Mouse (Mus musculus): Measurements from ENCODE around the gene Cpm.
"Not testable (repeated sequence)": the region's sequence is repeated elsewhere in the genome, so short reads cannot be mapped to it uniquely, and the experiment has no call there.

The Cpm gene

DNA sequence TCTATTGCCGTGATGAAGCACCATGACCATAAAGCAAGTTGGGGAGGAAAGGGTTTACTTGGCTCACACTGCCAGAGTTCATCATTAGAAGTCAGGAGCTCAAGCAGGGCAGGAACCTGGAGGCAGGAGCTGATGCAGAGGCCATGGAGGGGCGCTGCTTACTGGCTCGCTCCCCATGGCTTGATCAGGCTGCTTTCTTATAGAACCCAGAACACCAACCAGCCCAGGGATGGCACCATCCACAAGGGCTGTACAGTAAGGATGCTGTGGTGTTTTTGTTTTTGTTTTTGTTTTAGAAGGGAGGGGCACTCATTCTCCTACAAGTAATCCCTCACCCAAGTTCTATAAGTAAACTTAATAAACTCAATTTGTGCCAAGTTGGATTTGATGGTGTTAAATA lies 87.4 kb downstream of the Cpm start:
- no peak for DNase-seq (ENCODE audit: low spot score in 2 of 2)

DNA sequence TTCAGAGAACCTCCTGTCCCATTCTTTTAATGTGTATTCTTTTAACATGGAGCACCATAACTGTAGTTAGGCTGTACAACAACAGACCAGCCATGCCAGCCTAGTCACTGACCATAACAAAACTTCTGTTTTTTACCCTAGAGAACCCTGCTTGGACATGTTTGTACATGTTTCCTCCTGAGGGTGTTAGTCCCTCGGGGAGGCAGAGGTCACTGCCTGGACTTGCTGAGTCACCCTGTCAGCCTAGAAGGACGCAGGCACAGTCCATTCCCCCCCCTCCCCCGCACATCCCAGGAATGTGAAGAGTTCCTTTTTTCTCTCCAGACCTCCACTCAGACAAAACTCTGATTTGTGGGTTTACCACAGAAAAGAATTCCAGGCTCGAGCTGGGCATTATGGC lies 88.3 kb downstream of the Cpm start:
- no peak for DNase-seq (ENCODE audit: low spot score in 2 of 2)

DNA sequence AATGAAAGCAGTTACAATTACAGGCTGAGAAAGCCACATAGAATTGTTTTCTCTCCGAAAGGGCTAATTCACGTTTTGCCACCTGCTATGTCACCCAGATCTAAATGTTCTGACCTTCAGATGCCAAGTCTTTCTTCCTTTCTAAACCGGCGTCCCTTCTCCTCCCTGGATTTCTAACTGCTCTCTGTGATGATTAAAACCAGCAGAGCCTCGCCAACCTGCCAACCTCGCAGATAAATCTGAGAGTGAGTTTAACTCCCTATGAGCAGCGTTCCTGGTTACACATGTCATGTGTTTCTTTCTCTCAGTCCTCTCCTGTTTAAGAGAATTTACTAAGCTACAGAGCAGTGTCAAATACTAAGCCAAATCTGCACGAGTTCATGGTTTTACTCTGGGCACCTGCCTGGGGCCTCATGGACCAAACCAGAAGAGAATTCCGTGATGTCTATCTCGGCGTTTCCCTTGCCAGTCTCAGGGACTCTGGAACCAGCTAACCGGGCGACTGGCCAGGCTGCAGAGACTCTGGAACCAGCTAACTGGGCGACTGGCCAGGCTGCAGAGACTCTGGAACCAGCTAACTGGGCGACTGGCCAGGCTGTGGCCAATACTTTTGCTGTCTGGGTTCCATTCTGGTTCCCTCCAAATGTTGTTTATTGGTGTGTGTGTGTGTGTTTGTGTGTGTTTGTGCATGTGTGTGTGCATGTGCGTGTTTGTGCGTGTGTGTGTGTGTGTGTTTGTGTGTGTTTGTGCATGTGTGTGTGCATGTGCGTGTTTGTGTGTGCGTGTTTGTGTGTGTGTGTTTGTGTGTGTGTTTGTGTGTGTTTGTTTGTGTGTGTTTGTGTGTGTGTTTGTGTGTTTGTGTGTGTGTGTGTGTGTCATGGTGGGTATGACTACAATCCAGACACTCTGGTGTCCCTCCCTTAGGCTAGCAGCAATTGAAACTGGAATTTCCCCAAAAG lies 89.1 kb downstream of the Cpm start:
- DNase-seq (ENCODE audit: low spot score in 2 of 2): no peak

DNA sequence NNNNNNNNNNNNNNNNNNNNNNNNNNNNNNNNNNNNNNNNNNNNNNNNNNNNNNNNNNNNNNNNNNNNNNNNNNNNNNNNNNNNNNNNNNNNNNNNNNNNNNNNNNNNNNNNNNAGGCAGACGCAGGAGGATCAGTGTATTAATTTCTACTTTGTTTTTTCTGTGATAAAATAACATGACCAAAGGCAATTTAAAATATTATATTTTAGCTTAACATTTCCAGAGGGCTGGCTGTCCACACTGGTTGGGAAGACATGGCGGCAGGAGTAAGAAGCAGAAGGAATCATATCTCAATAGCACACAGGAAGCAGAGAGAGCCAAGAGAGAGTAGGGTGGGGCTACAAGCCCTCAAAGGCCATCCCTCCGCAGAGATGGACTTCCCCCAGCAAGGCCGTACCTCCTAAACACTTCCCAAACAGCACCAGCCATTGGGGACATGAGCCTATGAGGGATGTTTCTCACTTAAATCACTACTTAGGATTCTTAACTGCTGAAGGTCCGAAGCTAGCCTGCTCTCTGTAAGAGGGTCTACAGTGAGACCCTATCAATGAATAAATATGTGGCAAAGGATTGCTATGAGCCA lies 94.9 kb downstream of the Cpm start:
- no peak for DNase-seq (ENCODE audit: low spot score in 2 of 2)

DNA sequence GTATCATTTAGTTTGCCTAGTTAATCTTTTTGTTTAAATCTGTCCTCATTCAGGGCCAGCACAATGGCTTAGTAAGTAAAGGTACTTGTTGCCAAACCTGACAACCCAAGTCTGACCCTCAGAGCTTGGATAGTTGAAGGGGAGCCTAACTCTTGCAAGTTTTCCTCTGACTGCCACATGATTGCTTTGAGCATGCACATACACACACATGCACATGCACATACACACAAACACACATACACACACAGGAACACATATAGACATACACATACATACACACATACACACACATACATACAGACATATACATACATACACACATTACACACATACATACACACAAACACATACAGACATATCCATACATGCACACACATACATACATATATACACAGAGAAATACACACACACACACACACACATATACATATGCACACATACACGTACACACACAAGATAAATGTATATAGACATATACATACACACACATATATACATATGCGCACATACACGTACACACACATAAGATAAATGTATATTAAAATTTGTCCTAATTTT lies 95.6 kb downstream of the Cpm start:
- DNase-seq (ENCODE audit: low spot score in 2 of 2): no peak

DNA sequence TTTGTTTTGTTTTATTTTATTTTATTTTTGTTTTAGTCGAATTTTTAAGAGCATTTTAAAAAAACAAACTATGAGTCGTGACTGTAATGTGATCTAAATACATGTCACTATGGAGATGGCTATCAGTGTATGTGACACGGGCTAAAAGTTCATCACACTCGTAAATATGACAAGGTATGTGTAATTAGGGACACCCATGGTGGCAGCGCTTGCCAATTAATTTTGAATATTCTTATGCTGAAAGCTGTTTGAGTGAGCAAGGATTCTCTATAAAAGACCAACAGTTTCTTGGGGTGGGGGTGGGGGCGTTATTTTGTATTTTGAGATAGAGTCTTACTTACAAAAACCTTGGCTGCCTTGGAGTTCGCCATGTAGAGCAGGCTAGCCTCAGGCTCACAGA lies 96.4 kb downstream of the Cpm start:
- DNase-seq (ENCODE audit: low spot score in 2 of 2): no peak

DNA sequence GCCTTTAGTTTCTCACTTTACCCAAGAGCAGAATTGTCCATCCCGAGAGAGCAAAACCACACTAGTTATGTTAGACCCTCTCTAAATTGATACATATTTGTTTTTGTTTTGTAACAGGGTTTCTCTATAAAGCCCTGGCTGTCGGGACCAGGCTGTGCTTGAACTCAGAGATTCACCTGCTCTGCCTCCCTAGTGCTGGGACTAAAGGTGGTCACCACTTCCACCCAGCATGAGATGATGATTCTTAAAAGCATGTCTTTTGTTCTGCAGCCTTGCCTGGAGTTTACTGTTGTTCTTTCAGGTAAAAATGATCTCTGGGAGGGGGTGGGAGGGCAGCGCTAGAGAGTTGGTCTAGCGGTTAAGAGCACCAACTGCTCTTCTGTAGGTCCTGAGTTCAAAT lies 97.0 kb downstream of the Cpm start:
- DNase-seq (ENCODE audit: low spot score in 2 of 2): no peak

DNA sequence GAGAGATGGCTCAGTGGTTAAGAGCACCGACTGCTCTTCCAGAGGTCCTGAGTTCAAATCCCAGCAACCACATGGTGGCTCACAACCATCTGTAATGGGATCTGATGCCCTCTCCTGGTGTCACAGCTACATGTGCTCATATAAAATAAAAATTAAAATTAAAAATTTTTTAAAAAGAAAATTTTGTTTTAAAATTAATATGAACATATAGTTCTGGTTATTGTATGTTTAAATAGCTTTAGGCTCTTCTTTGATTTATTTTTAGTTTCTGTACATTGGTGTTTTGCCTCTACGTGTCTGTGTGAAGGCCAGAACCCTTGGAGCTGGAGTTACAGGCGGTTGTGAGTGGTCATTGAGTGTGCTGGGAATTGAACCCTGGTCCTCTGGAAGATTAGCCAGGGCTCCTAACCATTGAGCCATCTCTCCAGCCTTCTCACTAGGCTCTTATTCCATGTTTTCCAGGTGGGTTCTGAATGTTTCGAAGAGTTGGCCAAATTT lies 97.6 kb downstream of the Cpm start:
- DNase-seq (ENCODE audit: low spot score in 2 of 2): no peak

DNA sequence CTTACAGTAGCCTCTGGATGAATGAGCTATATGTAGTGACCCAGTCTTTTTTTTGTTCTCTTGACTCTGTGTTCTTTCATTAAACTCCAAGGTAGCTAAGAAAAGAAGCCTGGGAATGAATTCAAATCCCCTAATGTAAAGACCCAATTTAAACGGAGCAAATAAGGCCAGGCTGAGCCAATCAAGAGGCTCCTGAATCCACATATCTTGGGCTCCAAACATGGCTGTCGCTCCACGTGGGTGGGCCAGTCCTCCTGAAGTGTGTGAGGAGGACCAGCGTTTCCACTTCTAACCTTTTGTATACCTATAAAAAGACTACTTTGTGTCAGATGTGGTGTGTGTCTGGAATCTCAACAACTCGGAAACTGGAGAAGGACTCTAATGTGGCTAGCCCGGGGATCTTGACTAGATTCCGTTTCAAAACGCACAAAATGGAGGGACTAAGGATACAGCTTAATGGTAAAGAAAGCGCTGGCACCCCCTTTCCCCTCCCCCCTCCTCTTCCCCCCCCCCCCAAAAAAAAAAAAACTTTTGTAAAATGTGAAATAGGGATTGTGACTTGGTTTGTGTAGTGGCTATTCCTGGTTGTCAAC lies 98.3 kb downstream of the Cpm start:
- DNase-seq (ENCODE audit: low spot score in 2 of 2): no peak

DNA sequence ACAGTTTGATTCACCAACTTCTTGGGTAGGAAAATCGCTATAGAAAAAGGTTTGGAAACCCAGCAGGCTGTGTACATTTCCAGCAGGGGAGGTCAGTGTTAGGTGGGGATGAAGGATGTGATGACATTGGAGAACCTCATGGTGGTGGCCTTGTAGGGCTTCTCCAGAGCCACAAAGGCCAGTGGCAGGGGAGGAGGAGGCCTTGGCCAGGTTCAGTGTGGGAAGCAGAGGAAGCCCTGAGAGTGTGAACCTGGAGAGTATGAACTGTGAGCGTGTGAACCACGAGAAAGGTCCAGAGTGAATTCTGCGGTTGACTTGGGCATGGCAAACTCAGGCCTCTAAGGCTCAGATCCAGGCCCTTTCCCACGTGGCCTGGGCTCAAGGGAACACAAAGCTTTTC lies 99.3 kb downstream of the Cpm start:
- DNase-seq (ENCODE audit: low spot score in 2 of 2): no peak

DNA sequence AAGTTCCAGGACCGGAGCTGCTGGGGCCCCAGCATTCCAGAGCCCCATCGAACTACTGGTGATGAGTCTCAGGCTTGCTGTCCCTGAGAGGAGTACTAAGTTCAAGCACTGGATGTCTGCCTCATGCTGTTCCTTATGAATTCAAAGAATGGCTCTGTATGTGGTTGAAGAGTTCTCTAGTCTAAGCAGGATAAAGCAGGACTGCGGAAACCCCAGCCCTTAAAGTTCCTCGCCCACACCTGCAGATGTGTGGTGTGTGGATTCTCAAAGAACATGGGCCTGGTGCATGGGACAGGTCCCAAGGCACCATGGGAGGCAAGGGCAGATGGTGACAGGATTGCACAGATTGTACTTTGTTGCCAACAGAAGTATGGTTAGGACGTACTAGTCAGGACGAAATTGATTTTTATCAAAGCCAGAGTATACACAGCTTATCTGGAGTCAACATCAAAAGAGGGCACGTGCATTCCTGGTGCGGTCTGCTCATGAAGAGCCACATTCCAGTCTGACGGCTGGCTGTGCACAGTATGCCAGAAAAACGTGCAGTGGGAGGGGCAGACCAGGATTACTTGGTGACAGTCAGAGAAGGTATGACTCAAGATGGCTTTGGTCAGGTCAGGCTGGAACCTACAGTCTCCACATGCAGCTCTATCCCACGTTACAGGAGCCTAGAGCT lies 100.0 kb downstream of the Cpm start:
- no peak for DNase-seq (ENCODE audit: low spot score in 2 of 2)

DNA sequence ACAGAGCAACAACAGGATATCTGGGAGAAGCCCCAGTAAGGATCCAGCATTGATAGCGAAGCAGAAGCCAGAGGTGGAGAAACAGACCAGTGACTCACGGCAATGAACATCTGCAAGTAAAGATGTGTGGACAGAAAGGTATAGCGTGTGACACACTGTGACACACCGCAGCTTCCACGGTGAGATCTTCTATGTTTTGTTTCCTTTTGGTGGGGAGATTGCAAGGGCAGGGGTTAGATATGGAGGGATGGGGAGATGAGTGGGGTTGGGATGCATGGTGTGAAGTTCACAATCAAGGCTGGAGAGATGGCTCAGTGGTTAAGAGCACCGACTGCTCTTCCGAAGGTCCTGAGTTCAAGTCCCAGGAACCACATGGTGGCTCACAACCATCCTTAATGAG lies 100.8 kb downstream of the Cpm start:
- DNase-seq (ENCODE audit: low spot score in 2 of 2): no peak

DNA sequence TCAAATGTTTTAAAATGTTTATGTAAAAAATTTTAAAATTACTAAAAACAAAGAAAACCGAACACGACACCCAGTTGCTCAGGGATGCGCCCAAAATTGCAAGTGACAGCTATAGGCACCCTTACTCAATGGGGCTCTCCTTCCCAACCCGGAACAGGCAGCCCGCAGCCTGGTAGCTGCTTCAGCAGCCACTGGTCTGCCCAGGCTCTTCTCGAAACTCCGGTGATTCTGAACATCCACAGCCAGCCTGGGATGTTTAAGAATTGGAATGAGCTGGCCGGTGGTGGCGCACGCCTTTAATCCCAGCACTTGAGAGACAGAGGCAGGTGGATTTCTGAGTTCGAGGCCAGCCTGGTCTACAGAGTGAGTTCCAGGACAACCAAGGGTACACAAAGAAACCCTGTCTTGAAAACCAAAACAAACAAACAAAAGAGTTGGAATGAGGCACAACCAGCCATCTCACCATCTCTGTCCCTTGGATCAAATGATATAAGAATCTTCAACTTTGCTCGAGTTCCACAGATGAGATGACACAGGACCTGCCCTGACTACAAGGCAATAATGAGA lies 101.4 kb downstream of the Cpm start:
- no peak for DNase-seq (ENCODE audit: low spot score in 2 of 2)

DNA sequence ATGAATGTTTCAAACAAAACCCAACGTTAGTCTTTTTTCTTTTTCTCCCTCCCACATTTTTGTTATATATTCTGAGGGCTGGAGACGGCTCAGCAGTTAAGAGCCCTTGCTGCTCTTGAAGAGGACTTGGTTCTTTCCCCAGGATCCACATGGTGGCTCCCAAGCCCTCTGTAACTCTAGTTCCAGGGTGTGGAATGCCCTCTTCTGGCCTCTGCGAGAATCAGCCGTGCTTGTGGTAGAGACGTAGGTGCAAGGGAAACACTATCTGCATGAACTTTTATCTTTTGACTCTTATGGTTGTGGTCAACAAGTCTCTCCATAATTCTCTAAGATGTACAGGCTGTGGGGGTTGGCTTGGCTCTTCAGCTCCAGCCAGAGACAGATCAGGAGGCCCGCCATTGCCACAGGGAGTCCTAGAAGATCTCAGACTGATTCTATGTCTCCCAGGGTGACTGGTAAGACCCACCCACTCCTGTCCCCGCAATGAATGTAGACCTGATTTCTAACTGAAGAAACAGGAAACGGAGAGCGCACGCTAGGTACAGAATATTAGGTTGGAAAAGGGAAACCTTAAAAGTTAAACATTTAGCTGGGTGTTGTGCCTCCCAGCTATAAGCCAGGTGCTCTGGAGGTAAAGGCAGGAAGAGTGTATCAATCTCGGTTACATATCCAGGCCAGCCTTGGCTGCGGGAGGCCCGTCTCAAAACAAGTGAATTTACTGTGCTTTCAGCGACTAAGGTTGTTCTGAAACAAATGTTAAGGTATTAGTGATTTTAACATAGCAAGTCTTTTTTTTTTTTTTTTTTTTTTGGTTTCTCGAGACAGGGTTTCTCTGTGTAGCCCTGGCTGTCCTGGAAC lies 102.2 kb downstream of the Cpm start:
- DNase-seq (ENCODE audit: low spot score in 2 of 2): peak; percentile 64 to 72

DNA sequence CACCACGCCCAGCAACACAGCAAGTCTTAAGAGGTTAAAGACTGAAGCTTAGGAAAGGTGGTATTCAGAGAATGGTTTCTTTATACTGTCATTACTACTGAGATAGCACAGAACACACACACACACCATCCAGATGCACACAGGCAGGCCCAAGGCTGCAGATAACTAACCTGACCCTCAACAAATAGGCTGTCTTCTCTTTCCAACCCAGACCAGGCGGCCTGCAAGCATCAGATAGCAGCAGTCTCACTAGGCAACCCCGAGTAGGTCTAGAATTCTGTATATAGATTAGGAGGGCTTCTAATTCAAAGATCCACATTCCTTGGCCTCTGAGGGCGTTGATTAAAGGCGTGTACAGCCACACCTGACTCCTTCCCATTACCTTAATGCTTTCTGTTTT lies 102.9 kb downstream of the Cpm start:
- peak; percentile 32 to 45 for DNase-seq (ENCODE audit: low spot score in 2 of 2)

DNA sequence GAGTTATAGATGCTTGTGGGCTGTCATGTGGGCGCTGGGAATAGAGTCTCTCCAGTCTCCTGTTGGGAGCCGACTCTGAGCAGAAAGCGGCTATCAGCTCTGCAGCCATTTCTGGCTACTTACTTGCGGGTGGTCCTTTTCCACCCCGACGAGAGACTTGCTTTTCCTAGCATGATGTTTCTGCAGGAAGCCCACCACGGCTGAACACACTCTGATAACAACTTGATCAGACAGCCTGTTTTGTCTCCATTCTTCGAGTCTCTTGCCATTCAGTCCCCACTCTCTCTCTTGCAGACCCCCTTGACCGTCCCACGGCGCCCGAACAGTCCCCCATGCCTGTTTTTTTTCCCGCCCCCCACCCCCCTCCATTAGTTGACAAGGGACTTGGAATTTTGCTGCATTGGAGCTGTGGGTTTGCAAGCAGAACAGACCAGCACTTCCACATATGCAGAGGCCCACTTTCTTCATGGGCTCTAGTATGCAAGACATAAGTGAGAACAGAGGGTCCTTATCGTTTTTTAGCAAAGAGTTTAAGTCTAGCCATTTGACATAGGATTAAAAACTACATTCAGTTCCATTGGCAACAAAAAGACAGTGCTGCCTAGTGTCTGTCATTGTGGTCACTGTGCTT lies 103.8 kb downstream of the Cpm start:
- no peak for DNase-seq (ENCODE audit: low spot score in 2 of 2)

DNA sequence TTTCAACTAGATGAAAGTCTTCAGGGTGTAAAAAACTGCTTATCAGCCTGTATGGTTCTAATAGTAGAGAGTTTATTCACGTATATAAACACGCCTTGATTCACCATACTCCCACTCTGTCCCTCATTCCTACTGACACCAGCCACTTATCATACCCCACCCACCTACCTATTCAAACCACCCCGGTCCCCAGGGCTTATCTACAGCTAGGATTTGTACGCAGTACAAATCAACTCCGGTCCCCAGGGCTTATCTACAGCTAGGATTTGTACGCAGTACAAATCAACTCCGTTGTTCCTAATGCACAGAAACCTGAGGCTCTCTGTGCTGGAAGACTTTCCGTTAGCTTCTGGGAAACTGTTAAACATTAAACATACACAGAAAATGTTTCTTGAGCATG lies 104.3 kb downstream of the Cpm start:
- not testable (repeated sequence) for DNase-seq (ENCODE audit: low spot score in 2 of 2)

DNA sequence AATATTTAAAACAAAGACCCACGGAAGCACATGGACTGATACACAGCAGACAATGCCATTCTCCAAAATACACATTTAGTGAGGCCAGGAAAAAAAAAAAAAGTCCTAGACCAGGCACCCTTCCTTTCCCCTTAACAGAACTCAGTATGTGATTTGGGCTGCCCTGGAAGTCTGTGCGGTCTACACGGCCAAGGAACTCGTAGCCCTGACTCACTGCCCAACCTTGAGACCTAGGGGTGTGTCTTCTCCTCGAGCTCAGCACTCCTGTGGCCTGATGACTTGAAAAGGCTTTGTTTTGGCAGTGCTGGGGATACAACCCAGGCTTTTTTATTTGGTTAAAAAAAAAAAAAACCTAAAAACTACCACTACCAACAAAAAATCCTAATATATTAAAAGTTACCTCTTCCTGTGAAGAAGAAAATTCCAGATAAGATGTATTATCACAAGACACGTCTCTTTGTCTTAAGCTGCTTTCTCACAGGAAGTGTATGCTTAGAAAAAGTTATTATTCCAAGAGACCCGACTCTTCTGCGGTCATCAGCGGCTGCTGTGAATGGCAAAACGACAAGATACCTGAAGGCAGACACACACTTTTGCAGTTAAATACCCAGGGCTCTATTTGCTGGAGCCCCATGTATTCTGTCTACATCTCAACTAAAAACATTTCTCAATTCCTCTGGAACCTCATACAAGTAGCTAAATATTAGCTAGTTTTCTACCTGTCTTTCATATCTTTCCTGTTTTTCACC lies 105.0 kb downstream of the Cpm start:
- not testable (repeated sequence) for DNase-seq (ENCODE audit: low spot score in 2 of 2)

DNA sequence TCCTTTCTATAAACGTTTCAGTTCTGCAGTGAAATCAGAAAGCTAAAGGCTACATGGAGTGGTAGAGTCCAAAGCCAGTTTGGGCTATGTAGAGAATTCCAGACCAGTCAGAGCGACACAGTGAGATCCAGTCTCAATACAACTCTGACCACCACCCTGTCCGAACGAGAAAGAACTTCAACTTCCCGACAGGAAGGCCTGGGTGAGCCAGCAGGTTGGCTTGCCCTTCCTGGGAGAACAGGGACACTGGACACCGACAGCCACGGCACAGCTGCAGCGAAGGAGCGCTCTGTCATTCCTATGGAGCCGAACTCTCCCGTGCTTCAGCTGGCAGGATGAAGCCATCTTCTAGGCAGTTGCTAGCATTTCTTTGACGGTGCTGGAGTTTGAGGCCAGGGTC lies 106.1 kb downstream of the Cpm start:
- not testable (repeated sequence) for DNase-seq (ENCODE audit: low spot score in 2 of 2)
